Mouse (Mus musculus): ENCODE measurements at regions not wholly inside any gene's neighbourhood (a gene's known extent, or its start where the extent isn't known, plus 50 kb on each side); places are given as distances from the start of the nearest gene placed in this dataset.

DNA sequence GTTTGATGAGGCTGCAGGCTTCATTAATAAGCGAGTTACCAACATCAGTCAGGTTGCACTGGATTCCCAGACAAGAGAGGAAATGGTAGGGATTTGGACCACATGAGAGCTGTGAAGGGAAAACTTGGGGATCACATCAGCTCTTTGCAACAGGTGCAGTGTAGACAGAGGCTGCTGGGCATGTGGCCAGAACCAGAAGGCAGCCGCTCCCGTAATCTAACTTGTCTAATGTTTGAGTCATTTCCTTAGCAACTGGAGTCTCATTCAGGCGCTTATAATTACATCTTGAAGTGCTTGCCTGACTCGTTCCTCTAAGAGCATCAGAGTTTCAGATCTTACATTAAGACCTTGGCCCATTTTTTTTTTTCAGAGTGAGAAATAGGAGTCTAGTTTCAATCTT is 587.4 kb downstream of the Rapgef2 start:
- TF ChIP-seq CTCF (conservative IDR thresholded peaks at IDR 0.05; ENCODE audit: insufficient read depth, insufficient read length, low read depth, low read length), result no peak
- no peak for TF ChIP-seq POLR2A (IDR thresholded peaks at IDR 0.05; ENCODE audit: low read depth, low read length)
